Mouse (Mus musculus) testis, adult 2 months (tissue): ENCODE results near the gene Ccdc9. TPM values are rescaled to one million over a fixed set of nuclear protein-coding genes. Genes with fewer than 3 reads are reported as not detected.
"Not testable (repeated sequence)": the region's sequence is repeated elsewhere in the genome, so short reads cannot be mapped to it uniquely, and the experiment has no call there.

Source experiments
- H3K27ac ChIP-seq: fragments of 200-500 bp; 2 replicates; pipeline ENCODE4 v1.5.1; 2012; ENCODE audit warnings: low read depth, low read length; ENCODE audit not compliant: control insufficient read depth, insufficient read depth
- H3K27me3 ChIP-seq: fragments of 200-500 bp; 2 replicates; pipeline ENCODE4 v1.6.1; 2012; ENCODE audit warnings: mild to moderate bottlenecking, low read length, moderate library complexity; ENCODE audit not compliant: control insufficient read depth, insufficient read depth
- H3K36me3 ChIP-seq: fragments of 200-500 bp; 2 replicates; pipeline ENCODE4 v1.6.1; 2012; ENCODE audit warnings: mild to moderate bottlenecking, low read length; ENCODE audit not compliant: control insufficient read depth, insufficient read depth
- H3K4me1 ChIP-seq: fragments of 200-500 bp; 2 replicates; pipeline ENCODE4 v1.6.1; 2012; ENCODE audit warnings: low read length; ENCODE audit not compliant: control insufficient read depth, insufficient read depth
- H3K4me3 ChIP-seq: fragments of 200-500 bp; 2 replicates; pipeline ENCODE4 v1.5.1; 2012; ENCODE audit warnings: low read depth, mild to moderate bottlenecking, low read length, moderate library complexity, mixed read lengths; ENCODE audit not compliant: control insufficient read depth
- CTCF ChIP-seq: fragments of 200-500 bp; IDR thresholded peaks from 2 replicates; pipeline ENCODE4 v1.5.1; 2012; ENCODE audit warnings: low read depth, mild to moderate bottlenecking, inconsistent platforms, low read length, moderate library complexity; ENCODE audit not compliant: control insufficient read depth, insufficient read depth, insufficient replicate concordance
- POLR2A ChIP-seq: fragments of 200-500 bp; IDR thresholded peaks from 2 replicates; pipeline ENCODE4 v1.6.1; 2012; ENCODE audit warnings: low read depth, mild to moderate bottlenecking, inconsistent platforms, low read length, moderate library complexity; ENCODE audit not compliant: control insufficient read depth
- polyA plus RNA-seq: library from polyadenylated mRNA; depleted of rRNA; stranded (reverse); fragments of >200 nt; gene quantifications from 2 replicates; pipeline ENCODE4 v1.2.3, GENCODE M21; 2012

Ccdc9 gene
- polyA plus RNA-seq, 1 experiment = 46.0 TPM

GRCm38 (mm10) chr7:16265856-16266255 lies 20.7 kb downstream of the Ccdc9 start:
- Histone ChIP-seq H3K4me3 (no peak overlapping the region), H3K4me1 (0 out of 2 replicates have a peak, but pooled peaks cover 2% of the 10 kb centered on the region), H3K36me3 (no peaks in the 10 kb centered on the region), H3K27ac (no peak overlapping the region), H3K27me3 (no peaks in the 10 kb centered on the region)
- TF ChIP-seq CTCF (no peak), POLR2A (no peak)

- Histone ChIP-seq H3K36me3 (no peaks in the 10 kb centered on the region), H3K27me3 (no peaks in the 10 kb centered on the region), H3K4me1 (0 out of 2 replicates have a peak, but pooled peaks cover 2% of the 10 kb centered on the region), H3K27ac (no peak overlapping the region), H3K4me3 (no peak overlapping the region)
- TF ChIP-seq CTCF = no peak
- no peak for TF ChIP-seq POLR2A
Measured at GRCm38 (mm10) chr7:16263843-16264242, 22.8 kb downstream of the Ccdc9 start.

GRCm38 (mm10) chr7:16263015-16263787 lies 23.4 kb downstream of the Ccdc9 start:
- Histone ChIP-seq H3K4me1 (0 out of 2 replicates have a peak, but pooled peaks cover 2% of the 10 kb centered on the region), H3K36me3 (no peaks in the 10 kb centered on the region), H3K4me3 (no peak overlapping the region), H3K27me3 (no peaks in the 10 kb centered on the region), H3K27ac (no peak overlapping the region)
- TF ChIP-seq POLR2A (no peak), CTCF (peak; percentile 22; the same call in 1 of the 2 replicates)

GRCm38 (mm10) chr7:16261097-16261496 lies 25.5 kb downstream of the Ccdc9 start:
- Histone ChIP-seq H3K27me3 (no peaks in the 10 kb centered on the region), H3K27ac (no peak overlapping the region)

GRCm38 (mm10) chr7:16259110-16259590 lies 27.4 kb downstream of the Ccdc9 start, which contains the start of gene C5ar1:
C5ar1 (minus strand) TSS chr7:16259540.
- H3K36me3 ChIP-seq = no peaks in the 10 kb centered on the region

More at GRCm38 (mm10) chr7:16261097-16261496, 25.5 kb downstream of the Ccdc9 start:
- TF ChIP-seq POLR2A (no peak), CTCF (no peak)
- 0 out of 2 replicates have a peak, but pooled peaks cover 2% of the 10 kb centered on the region for H3K4me1 ChIP-seq
- H3K4me3 ChIP-seq = no peak overlapping the region
- no peaks in the 10 kb centered on the region for H3K36me3 ChIP-seq

GRCm38 (mm10) chr7:16257830-16258229 lies 28.8 kb downstream of the Ccdc9 start:
- no peaks in the 10 kb centered on the region for H3K27me3 ChIP-seq
- no peak overlapping the region for H3K4me3 ChIP-seq
- no peak overlapping the region for H3K27ac ChIP-seq
- H3K4me1 ChIP-seq = no peaks in the 10 kb centered on the region
- TF ChIP-seq POLR2A = no peak
- TF ChIP-seq CTCF = no peak
- H3K36me3 ChIP-seq = no peaks in the 10 kb centered on the region

More at GRCm38 (mm10) chr7:16259110-16259590, 27.4 kb downstream of the Ccdc9 start, which contains the start of gene C5ar1:
- no peak for TF ChIP-seq POLR2A
- no peak for TF ChIP-seq CTCF
- Histone ChIP-seq H3K27me3 (no peaks in the 10 kb centered on the region), H3K4me3 (no peak within 1 kb of the TSS), H3K27ac (no peak within 1 kb of the TSS), H3K4me1 (no peaks in the 10 kb centered on the region)

- not testable (repeated sequence) for H3K27ac ChIP-seq, H3K36me3 ChIP-seq, H3K27me3 ChIP-seq, H3K4me3 ChIP-seq, H3K4me1 ChIP-seq
Measured at GRCm38 (mm10) chr7:16255963-16256362, 30.6 kb downstream of the Ccdc9 start.
